Mouse (Mus musculus) left cerebral cortex, postnatal 25 days (tissue): ENCODE results near the gene 5031439G07Rik. TPM values are rescaled to one million over a fixed set of nuclear protein-coding genes. Genes with fewer than 3 reads are reported as not detected.
A peak's percentile ranks its signal among the peaks of the same experiment; 100 is the strongest.
"Not testable (repeated sequence)": the region's sequence is repeated elsewhere in the genome, so short reads cannot be mapped to it uniquely, and the experiment has no call there.

Experiments
- DNase-seq, 2 experiments: peaks; one replicate each; pipeline ENCODE4 v3.0.0; 2022; ENCODE audit warnings: low spot score in 2 of 2, mixed read lengths in 1 of 2
- intact Hi-C: fragments of 180-260 bp; cut with DNase I; formaldehyde crosslinking; loops from one replicate; pipeline ENCODE4 v1.15.1; 2025
- total RNA-seq, 2 experiments: library from RNA; stranded (reverse); gene quantifications; 2 replicates each; pipeline ENCODE4 v1.2.3; 2021

5031439G07Rik gene
- total RNA-seq, result 10 to 100 TPM; 77.7 to 82.7 TPM

DNA sequence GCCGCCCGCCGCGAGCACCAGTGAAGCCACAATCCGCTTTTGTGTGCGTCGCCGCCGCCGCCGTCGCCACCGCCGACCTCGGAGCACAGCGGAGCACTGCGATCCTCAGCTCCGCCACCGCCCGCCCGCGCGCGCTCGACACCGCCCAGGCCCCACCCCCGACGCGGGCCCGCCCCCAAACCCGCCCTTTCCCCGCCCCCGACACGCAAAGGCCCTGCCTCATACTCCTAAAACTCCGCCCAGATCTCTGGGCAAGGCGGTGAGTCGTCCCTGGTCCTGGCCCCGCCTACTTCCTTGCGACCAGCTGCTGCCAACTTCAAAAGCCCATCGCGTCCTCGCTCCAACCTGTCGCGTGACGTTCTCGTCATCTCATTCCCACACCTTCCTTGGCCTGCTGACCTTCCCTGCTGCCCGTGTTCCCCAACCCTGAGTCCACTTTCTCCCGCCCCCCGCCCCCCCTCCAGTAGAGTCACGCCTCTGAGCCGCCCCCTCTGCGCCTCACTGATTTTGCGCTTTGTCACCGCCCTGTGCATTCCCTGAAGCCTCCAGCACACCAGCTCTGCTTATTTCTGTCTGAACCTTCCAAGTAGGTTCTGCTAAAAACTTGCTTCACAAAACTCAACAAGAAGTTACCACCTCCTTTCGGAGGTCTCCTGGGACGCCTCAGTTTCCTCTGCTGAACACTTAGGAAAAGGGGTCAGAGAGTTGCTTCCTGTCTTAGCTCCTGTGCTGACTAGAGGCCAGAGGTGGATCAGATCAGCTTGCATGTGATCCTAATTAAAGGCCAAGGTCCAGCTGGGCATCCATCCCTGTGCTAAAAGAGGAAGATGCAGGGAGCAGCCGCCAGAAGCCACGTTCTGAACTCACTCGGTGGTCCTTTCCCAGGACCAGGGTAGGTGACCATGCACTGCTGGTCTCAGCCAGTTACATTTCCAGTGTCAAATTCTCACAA lies at the start of gene 5031439G07Rik:
5031439G07Rik (minus strand) TSS at position 678 of the 952 bp plus-strand sequence.
- intact Hi-C loops, result loop anchor here (2.0 kb wide), 1 partner anchor 27 kb away; no protein-coding TSS in a partner anchor
- DNase-seq, result peak; percentile 86 to 92

DNA sequence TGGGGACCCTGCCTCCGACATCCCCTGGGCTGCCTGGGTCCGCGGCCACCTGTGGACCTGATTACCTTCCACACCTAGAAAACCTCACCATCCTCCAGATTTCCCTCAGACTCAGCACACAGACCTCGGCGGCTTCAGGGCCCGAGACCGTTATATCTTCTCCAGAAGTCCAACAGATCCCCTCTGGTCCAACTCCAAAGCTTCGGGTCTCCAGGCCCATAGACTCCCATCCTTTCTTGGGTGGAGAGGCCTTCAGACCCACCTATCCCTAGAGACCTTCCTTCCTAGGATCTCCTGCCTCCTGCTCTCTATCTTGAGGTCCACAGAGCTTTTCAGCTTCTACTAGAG lies 49.0 kb upstream of the 5031439G07Rik start:
- intact Hi-C loops, result loop anchor here (2.0 kb wide), 1 partner anchor 37 kb away; no protein-coding TSS in a partner anchor
- no peak for DNase-seq

GRCm38 (mm10) chr15:85036566-85037342 lies 48.4 kb upstream of the 5031439G07Rik start:
- intact Hi-C loops, result loop anchor here (2.0 kb wide), 1 partner anchor 36 kb away; no protein-coding TSS in a partner anchor
- DNase-seq, result peak; percentile 98

- DNase-seq, intact Hi-C loops: not testable (repeated sequence)
Measured at GRCm38 (mm10) chr15:85033916-85034315, 45.6 kb upstream of the 5031439G07Rik start.

- intact Hi-C loops, result no loop called here
Measured at GRCm38 (mm10) chr15:85031866-85032265, 43.5 kb upstream of the 5031439G07Rik start.

DNA sequence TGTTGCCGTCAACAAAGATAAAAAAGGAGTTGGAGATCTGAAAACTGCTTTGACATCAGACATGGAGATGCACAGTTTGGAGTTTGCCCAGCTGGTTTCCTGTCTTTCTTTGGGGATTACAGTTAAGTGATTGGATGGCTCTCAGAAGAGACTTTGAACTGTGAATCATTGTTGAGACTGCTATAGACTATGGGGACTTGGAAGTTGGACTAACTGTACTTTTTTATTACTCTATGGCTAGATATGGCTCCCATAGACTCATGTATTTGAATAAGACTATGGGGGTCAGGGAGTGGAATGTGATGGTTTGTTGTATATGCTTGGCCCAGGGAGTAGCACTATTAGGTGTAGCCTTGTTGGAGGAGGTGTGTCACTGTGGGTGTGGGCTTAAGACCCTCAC lies 42.3 kb upstream of the 5031439G07Rik start:
- DNase-seq, intact Hi-C loops: not testable (repeated sequence)

More at GRCm38 (mm10) chr15:85031866-85032265, 43.5 kb upstream of the 5031439G07Rik start:
- no peak for DNase-seq

- intact Hi-C loops, DNase-seq: not testable (repeated sequence)
Measured at GRCm38 (mm10) chr15:85028648-85029047, 40.3 kb upstream of the 5031439G07Rik start, which contains the start of gene Fam118a. Gene Fam118a, plus strand, starts transcription at chr15:85028948.

GRCm38 (mm10) chr15:85027740-85028139 lies 39.4 kb upstream of the 5031439G07Rik start:
- DNase-seq, result no peak
- intact Hi-C loops, result no loop called here

- no peak for DNase-seq
- intact Hi-C loops, result no loop called here
Measured at GRCm38 (mm10) chr15:85026197-85026596, 37.8 kb upstream of the 5031439G07Rik start.

- intact Hi-C loops, result no loop called here
- no peak for DNase-seq
Measured at GRCm38 (mm10) chr15:85022211-85022610, 33.9 kb upstream of the 5031439G07Rik start.

DNA sequence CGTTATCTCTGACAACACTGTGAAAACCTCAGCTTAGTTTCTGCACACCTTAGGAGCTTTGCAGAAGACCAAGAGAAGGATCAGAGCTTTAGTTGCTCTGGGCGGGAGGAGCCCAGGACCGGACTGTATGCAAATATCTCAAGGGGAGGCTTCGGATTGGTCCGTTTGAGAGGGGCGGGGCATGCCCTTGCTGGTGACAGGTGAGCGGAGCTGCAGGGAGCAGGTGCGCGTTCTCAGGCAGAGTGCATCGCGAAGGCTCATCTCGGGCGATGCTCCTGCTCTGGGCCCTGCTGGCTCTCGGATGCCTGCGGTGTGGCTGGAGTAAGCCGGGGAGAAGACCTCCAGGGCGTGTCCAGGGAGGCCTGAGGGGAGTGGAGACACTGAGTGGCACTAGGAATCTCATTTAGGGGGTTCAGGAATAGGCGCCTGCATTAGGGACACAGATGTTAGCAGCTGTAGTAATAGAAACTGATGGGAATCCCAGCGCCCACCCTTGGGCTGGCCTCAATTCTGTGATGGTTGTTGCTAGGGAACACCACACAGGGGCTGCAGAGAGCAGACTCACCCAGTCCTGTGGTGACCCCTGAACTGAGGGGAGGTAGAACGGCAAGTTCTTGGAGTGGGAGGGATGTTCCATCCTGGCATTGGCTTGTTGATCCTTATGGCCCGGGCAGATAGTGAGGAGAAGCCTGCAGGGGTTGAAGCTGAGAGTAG lies 28.8 kb upstream of the 5031439G07Rik start, which contains the start of gene Upk3a:
Upk3a (plus strand) TSS at position 191 of the 714 bp plus-strand sequence.
- intact Hi-C loops, result loop anchor here (1.0 kb wide), 1 partner anchor 16 kb away; no protein-coding TSS in a partner anchor
- DNase-seq, result no peak

DNA sequence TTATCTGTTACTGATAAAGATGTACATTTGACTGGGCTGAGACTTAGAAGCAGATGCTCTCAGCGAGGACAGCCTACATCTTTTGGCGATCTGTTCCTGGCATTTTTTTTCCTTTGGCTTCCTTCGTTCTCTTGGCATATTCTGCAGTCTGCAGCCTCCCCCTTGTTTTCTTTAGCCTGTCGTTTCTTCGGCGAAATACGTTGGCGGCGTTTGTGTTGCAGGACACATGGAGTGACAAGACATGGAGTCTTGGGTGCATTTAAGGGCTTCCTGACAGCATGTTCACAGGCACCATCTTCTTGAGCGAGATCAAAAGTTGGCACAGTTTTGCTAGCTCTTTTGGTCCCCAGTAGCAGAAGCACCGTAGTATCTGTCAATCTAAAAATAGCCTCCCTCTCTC lies 27.4 kb upstream of the 5031439G07Rik start:
- intact Hi-C loops, result loop anchor here (1.0 kb wide), 1 partner anchor 14 kb away; no protein-coding TSS in a partner anchor
- peak; percentile 60 to 91 for DNase-seq

DNA sequence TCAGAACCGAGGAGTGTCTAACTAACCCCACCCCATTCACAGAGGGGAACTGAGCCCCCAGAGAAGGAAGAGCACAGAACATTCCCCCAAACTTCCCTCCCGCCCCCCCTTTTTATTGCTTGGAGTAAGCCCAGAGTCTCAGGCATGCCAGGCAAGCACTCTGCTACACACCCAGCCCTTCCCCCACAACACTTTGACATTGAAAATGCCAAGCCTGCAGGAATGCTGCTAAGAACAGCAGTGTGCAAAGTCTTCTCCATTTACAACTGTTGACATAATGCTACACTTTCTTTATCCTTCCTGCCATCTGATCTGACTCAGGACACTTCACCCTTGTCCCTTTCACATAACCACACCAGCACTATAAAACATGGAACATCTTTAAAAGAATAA lies 24.3 kb upstream of the 5031439G07Rik start:
- intact Hi-C loops, result no loop called here
- no peak for DNase-seq

- DNase-seq, result no peak
- intact Hi-C loops, result no loop called here
Measured at GRCm38 (mm10) chr15:85011895-85012661, 23.7 kb upstream of the 5031439G07Rik start.

DNA sequence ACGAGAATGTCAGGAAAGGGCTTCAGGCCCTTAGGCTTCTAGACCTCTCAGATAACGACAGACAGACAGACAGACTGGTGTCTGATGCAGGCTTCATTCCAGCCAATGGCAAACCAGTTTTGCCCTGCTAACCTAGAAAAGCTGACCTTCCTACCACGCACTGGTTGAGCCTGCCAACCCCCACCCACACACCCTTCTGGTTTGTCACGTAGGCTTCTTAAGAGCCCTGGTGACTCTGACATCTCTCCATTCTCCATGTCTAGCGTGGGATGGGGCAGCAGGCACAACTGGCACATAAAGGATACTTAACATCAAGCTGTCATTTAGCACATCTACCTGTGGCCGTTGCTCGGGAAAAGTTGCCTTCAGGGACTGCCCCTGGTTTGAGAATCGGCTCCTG lies 21.3 kb upstream of the 5031439G07Rik start:
- intact Hi-C loops, result no loop called here
- no peak for DNase-seq

DNA sequence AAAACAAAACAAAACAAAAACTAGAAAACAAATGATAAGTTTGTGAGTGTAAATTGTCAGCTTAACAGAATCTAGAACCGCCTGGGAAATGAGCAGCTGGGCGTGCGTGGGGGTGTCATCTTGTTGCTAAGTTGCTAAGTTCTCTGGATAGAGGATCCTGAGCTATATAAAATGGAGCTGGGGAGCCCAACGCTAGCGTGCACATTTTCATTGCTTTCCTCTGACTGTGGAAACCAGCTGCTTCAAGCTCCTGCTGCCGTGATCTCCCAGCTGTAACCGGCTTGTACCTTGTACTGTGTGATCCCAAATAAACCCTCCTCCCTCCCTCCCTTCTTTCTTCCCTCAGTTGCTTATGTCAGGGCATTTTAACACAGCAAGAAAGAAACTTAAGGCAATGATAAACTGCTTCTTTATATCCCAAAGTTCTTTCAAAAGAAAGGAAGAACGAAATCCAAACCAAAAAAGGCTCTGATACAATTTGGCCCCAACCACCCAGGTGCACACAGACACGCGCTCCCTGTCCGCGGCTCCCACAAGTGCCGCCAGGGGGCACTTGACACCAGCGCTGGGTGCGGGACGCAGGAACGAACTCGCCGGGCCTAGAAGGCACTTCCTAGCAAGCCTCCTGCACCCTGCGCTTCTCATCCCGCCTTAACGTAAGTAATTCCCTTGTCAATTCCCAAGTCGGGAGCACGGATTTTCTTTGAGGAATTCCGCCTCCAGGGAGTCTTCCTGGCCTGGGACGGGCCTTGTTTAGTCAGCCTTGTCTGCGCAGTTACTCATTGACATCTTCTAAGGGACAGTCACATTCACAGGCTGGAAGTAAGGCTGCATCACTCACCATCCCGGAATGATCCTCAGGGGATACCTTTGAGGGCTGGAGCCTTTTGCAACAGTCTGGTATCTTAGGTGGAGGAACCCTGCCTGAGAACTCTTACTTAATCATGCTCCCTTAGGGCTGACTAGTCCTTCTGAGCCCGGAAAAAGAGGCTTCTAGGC lies 12.9 kb upstream of the 5031439G07Rik start:
- intact Hi-C loops, result loop anchor here (1.0 to 2.0 kb wide), 4 partner anchors 15 to 70 kb away; no protein-coding TSS in a partner anchor
- peak; percentile 79 to 93 for DNase-seq

- intact Hi-C loops, result loop anchor here (2.0 to 5.0 kb wide), 5 partner anchors 37 to 243 kb away; no protein-coding TSS in a partner anchor
Measured at GRCm38 (mm10) chr15:84999911-85000310, 11.6 kb upstream of the 5031439G07Rik start.

More at GRCm38 (mm10) chr15:84999911-85000310, 11.6 kb upstream of the 5031439G07Rik start:
- DNase-seq, result no peak
